Mouse (Mus musculus) CH12.LX (cell line): ENCODE measurements around the gene Dnaja3. TPM values are rescaled to one million over a fixed set of nuclear protein-coding genes. Genes with fewer than 3 reads are reported as not detected.

ENCODE experiments used
- DNase-seq: peaks from one replicate; pipeline ENCODE4 v3.0.0-alpha.2; 2013; ENCODE audit errors: extremely low read depth
- H3K27ac ChIP-seq: 2 replicates; pipeline ENCODE4 v1.5.1; 2012; ENCODE audit warnings: low read depth, mild to moderate bottlenecking, control low read depth, moderate library complexity; ENCODE audit not compliant: insufficient read depth
- H3K27me3 ChIP-seq: replicated peaks from 2 replicates; pipeline ENCODE3; 2012; ENCODE audit warnings: inconsistent platforms
- H3K36me3 ChIP-seq, 2 experiments: replicated peaks in 1 of 2; 2 replicates each; pipeline versions ENCODE3 to v1.6.1; 2012; ENCODE audit warnings: inconsistent platforms in 1 of 2, low read length in 1 of 2, mild to moderate bottlenecking in 1 of 2, mixed read lengths in 1 of 2, moderate library complexity in 1 of 2; ENCODE audit not compliant: control insufficient read depth in 1 of 2, insufficient read depth in 1 of 2
- H3K4me1 ChIP-seq, 2 experiments: 2 replicates each; pipeline ENCODE4 v1.6.1; 2012; ENCODE audit warnings: inconsistent platforms in 1 of 2, moderate library complexity in 1 of 2; ENCODE audit not compliant: insufficient read depth in 2 of 2, control insufficient read depth in 1 of 2
- H3K4me2 ChIP-seq: 2 replicates; pipeline ENCODE4 v1.6.1; 2012; ENCODE audit warnings: low read depth, mild to moderate bottlenecking, control low read depth; ENCODE audit not compliant: poor library complexity, insufficient read depth, severe bottlenecking
- H3K4me3 ChIP-seq, 3 experiments: fragments of 150-350 bp in 1 of 3; sonication (generic) in 1 of 3; replicated peaks in 1 of 3; 2 replicates each; pipeline versions ENCODE3 to v1.5.1; 2011 to 2012; ENCODE audit warnings: low read depth in 2 of 3, low read length in 2 of 3, mild to moderate bottlenecking in 2 of 3, moderate library complexity in 2 of 3, control low read depth in 1 of 3, improper control_type of control experiment in 1 of 3, inconsistent platforms in 1 of 3, mixed read lengths in 1 of 3; ENCODE audit not compliant: poor library complexity in 1 of 3
- H3K79me2 ChIP-seq: replicated peaks from 2 replicates; pipeline ENCODE4 v1.6.1; 2012; ENCODE audit warnings: mild to moderate bottlenecking, moderate library complexity; ENCODE audit not compliant: control insufficient read depth, poor library complexity, insufficient read depth, severe bottlenecking; ENCODE audit errors: extremely low read depth
- H3K9ac ChIP-seq: 2 replicates; pipeline ENCODE4 v1.6.1; 2012; ENCODE audit warnings: low read depth, mild to moderate bottlenecking, control low read depth, moderate library complexity; ENCODE audit not compliant: insufficient read depth
- H3K9me3 ChIP-seq: replicated peaks from 2 replicates; pipeline ENCODE3; 2012; ENCODE audit warnings: low read length, inconsistent platforms, mixed read lengths
- BHLHE40 ChIP-seq: IDR thresholded peaks from 2 replicates; pipeline ENCODE4 v1.6.1; 2011; ENCODE audit warnings: mild to moderate bottlenecking, low read depth, low read length, improper control_type of control experiment
- CHD2 ChIP-seq: IDR thresholded peaks from 2 replicates; pipeline ENCODE4 v1.6.1; 2011; ENCODE audit warnings: low read length, improper control_type of control experiment
- CTCF ChIP-seq, 2 experiments: IDR thresholded peaks in 1 of 2; conservative IDR thresholded peaks in 1 of 2; 2 replicates each; pipeline ENCODE4 v1.5.1; 2011 to 2012; ENCODE audit warnings: low read depth in 2 of 2, low read length in 2 of 2, improper control_type of control experiment in 1 of 2, inconsistent platforms in 1 of 2, mild to moderate bottlenecking in 1 of 2, moderate library complexity in 1 of 2
- ETS1 ChIP-seq: conservative IDR thresholded peaks from 2 replicates; pipeline ENCODE4 v1.6.1; 2012; ENCODE audit warnings: low read depth, mild to moderate bottlenecking, inconsistent platforms, low read length, improper control_type of control experiment, moderate library complexity
- JUND ChIP-seq: conservative IDR thresholded peaks from 2 replicates; pipeline ENCODE4 v1.6.1; 2011; ENCODE audit warnings: low read depth, low read length, improper control_type of control experiment
- MAFK ChIP-seq: IDR thresholded peaks from 2 replicates; pipeline ENCODE4 v1.6.1; 2011; ENCODE audit warnings: low read length, improper control_type of control experiment; ENCODE audit not compliant: insufficient replicate concordance
- MAZ ChIP-seq: IDR thresholded peaks from 2 replicates; pipeline ENCODE4 v1.6.1; 2012; ENCODE audit warnings: low read depth, mild to moderate bottlenecking, inconsistent platforms, low read length, improper control_type of control experiment, moderate library complexity
- MEF2A ChIP-seq: IDR thresholded peaks from 2 replicates; pipeline ENCODE4 v1.6.1; 2014; ENCODE audit warnings: low read depth, mild to moderate bottlenecking, inconsistent platforms, low read length, improper control_type of control experiment, borderline replicate concordance
- NRF1 ChIP-seq: IDR thresholded peaks from 2 replicates; pipeline ENCODE4 v1.6.1; 2014; ENCODE audit warnings: low read depth, mild to moderate bottlenecking, inconsistent platforms, low read length, improper control_type of control experiment, moderate library complexity
- POLR2AphosphoS2 ChIP-seq: IDR thresholded peaks from 2 replicates; pipeline ENCODE4 v1.6.1; 2011; ENCODE audit warnings: low read depth, low read length, improper control_type of control experiment
- RCOR1 ChIP-seq: conservative IDR thresholded peaks from 2 replicates; pipeline ENCODE4 v1.6.1; 2012; ENCODE audit warnings: low read depth, mild to moderate bottlenecking, inconsistent platforms, low read length, improper control_type of control experiment
- SMC3 ChIP-seq: IDR thresholded peaks from 2 replicates; pipeline ENCODE4 v1.6.1; 2011; ENCODE audit warnings: low read depth, low read length, improper control_type of control experiment
- TCF12 ChIP-seq: IDR thresholded peaks from 2 replicates; pipeline ENCODE4 v1.6.1; 2014; ENCODE audit warnings: low read depth, mild to moderate bottlenecking, inconsistent platforms, low read length, improper control_type of control experiment
- USF2 ChIP-seq: conservative IDR thresholded peaks from 2 replicates; pipeline ENCODE4 v1.6.1; 2011; ENCODE audit warnings: low read depth, low read length, improper control_type of control experiment
- ZKSCAN1 ChIP-seq: IDR thresholded peaks from 2 replicates; pipeline ENCODE4 v1.6.1; 2012; ENCODE audit warnings: low read depth, inconsistent platforms, low read length, improper control_type of control experiment, borderline replicate concordance
- dilution Hi-C: fragments of 300-500 bp; cut with MboI; formaldehyde crosslinking; loops from 2 replicates; pipeline ENCODE4 v1.14.3; 2020; ENCODE audit warnings: low sequenced_read_pairs; ENCODE audit not compliant: extremely low pct_unique_long_range_greater_than_20kb, extremely low pct_ligation_motif_present
- in situ Hi-C: fragments of 300-500 bp; cut with MboI; formaldehyde crosslinking; loops from 3 replicates; pipeline ENCODE4 v1.14.3; 2019; ENCODE audit warnings: low sequenced_read_pairs, low pct_ligation_motif_present, low pct_unique_long_range_greater_than_20kb, mixed read lengths
- polyA plus RNA-seq: library from polyadenylated mRNA; unstranded; fragments of >175 nt; gene quantifications from 2 replicates; pipeline ENCODE4 v1.2.1, GENCODE M21; 2012; ENCODE audit warnings: low read depth; ENCODE audit not compliant: insufficient read length
- total RNA-seq, 2 experiments: library from RNA; depleted of rRNA; stranded (reverse); fragments of 300-350 nt in 1 of 2; fragments of >200 nt in 1 of 2; gene quantifications; 2 replicates each; pipeline ENCODE4 v1.2.3; 2012 to 2014

Dnaja3 gene
- total and polyA plus RNA-seq, 3 experiments: 56.6 to 85.3 (median 80.4) TPM

DNA sequence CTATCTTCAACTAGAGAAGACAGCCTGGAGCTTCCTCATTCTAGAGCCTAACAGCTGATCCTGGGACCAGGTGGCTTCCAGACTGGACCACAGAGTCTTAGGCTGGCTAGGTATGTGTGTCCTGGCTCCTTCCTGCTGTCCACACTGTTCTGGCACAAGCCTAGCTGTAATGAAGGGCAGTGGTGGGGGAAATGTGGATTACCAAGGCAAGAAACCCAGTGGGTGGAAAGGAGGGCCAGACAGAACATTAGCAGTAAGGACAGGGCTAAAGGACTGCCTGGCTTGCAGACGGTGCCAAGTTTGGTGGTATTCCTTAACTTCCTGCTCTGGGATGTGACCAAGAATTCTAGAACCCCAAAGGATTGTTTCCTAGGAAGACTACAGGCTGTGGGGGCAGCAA lies 11.3 kb downstream of the Dnaja3 start:
- Histone ChIP-seq H3K9ac (no peak overlapping the region), H3K27me3 (no peaks in the 10 kb centered on the region), H3K79me2 (no peaks in the 10 kb centered on the region), H3K36me3 (peaks cover 79 to 100% of the 10 kb centered on the region in 2 experiments), H3K4me2 (no peak overlapping the region), H3K27ac (no peak overlapping the region), H3K4me1 (peaks cover 0 to 4% of the 10 kb centered on the region in 2 experiments; a peak in 2 of 4 replicates), H3K4me3 (no peak overlapping the region), H3K9me3 (no peaks in the 10 kb centered on the region)
- in situ Hi-C loops: no loop called here
- no peak for TF ChIP-seq POLR2AphosphoS2
- TF ChIP-seq RCOR1: no peak
- TF ChIP-seq BHLHE40: no peak
- DNase-seq: no peak
- dilution Hi-C loops: no loop called here

DNA sequence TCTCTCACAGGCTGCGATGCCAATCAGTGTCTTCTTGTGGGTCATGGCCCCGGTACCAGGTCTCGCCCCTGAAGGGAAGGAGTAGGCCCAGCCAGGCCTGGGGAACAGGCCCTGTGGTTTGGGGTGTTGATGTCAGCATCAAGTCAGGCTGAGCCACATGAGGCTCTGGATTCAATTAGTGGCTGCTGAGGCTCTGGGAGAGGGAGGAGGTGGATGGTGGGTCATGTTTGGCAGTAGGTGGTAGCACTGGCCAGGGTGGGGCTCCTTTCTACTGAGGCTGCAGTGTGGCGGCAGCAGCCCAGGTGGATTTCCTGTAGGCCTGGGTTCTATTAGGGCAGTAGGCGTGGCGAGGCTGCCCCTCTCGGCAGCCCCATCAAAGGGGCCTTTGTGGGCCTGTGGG lies 11.8 kb downstream of the Dnaja3 start:
- Histone ChIP-seq H3K9me3 (no peaks in the 10 kb centered on the region), H3K9ac (no peak overlapping the region), H3K27ac (no peak overlapping the region), H3K4me2 (no peak overlapping the region), H3K4me3 (no peak overlapping the region), H3K27me3 (no peaks in the 10 kb centered on the region), H3K79me2 (no peaks in the 10 kb centered on the region), H3K36me3 (peaks cover 84 to 100% of the 10 kb centered on the region in 2 experiments), H3K4me1 (peaks cover 0 to 10% of the 10 kb centered on the region in 2 experiments; a peak in 2 of 4 replicates)
- in situ Hi-C loops: no loop called here
- no peak for TF ChIP-seq MAFK
- TF ChIP-seq SMC3: no peak
- no peak for TF ChIP-seq CTCF (conservative IDR thresholded peaks at IDR 0.05 in 1 of 2, IDR thresholded peaks at IDR 0.05 in 1 of 2; ENCODE audit: low read depth in 2 of 2, low read length in 2 of 2)
- TF ChIP-seq BHLHE40: no peak
- no peak for TF ChIP-seq MEF2A
- no peak for TF ChIP-seq NRF1
- TF ChIP-seq RCOR1: no peak
- TF ChIP-seq CHD2: no peak
- TF ChIP-seq ZKSCAN1: no peak
- TF ChIP-seq MAZ: no peak
- no peak for TF ChIP-seq USF2
- no peak for TF ChIP-seq TCF12
- TF ChIP-seq JUND: no peak
- TF ChIP-seq ETS1: no peak
- dilution Hi-C loops: no loop called here
- DNase-seq: no peak
